Mouse (Mus musculus) ES-Bruce4 (cell line): ENCODE results near the gene Prrc2b.

Experiments
- CTCF ChIP-seq: IDR thresholded peaks from one replicate; pipeline ENCODE4 v1.8.1; 2011; ENCODE audit warnings: low read depth, low read length
- EP300 ChIP-seq: IDR thresholded peaks from 2 replicates; pipeline ENCODE4 v1.6.1; 2011; ENCODE audit warnings: low read depth, low read length; ENCODE audit not compliant: insufficient read depth

- TF ChIP-seq EP300 (no peak), CTCF (no peak)
Measured at GRCm38 (mm10) chr2:32115851-32116268, 35.0 kb upstream of the Prrc2b start.
